Mouse (Mus musculus) embryo, embryonic 9.5 days (tissue): Measurements from ENCODE around the gene Ccdc87.
"Not testable (repeated sequence)": the region's sequence is repeated elsewhere in the genome, so short reads cannot be mapped to it uniquely, and the experiment has no call there.

Source experiments
- DNase-seq: peaks from one replicate; pipeline ENCODE4 v3.0.0-alpha.2; 2017; ENCODE audit errors: extremely low spot score

Ccdc87 gene

DNA sequence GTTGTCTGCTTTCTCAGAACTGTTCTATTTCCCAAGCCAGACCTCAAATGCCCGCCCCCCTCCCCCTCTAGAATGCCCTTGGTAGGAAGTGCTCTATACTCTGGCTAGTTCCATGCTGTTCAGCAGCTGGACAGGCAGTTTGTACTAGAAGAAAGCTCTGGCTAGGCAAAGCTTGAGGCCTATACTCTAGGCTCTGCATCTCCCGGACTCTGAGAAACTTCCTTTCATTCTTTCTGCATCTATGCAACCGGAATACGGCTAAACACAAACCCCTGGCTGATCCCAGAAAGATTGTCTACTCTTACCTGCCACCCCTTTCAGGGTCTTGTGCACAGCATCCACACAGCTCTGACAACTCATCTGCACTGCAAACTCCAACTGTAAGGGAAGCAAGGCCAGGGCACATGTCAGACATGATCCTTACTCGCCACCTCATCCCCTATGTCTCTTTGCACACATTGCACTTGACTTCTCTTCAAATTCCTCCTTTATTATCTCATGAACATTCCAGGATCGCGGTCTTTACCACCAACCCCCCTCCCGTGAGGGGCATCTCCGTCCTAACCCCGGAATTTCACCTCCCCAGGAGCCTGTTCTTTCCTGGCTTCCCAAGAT lies 533 bp upstream of the Ccdc87 start:
- DNase-seq, result no peak

DNA sequence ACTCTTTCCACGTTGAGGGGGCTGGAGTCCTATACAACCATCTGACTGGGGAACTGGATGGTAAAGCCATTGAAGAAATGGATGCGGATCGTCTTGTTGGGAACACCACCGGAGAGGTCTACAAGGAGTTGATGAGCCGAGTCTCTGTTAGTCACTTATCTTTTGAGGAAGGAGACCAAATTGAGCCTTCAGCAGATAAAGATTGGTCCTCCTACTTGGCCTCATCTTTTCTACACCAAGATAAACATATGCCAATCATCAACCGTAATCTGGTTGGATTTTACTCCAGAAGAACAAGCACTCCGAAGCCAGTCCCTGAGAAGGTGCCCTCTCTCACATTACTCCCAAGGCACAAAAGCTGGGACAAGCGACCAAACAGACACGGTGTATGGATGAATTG lies 1.7 kb downstream of the Ccdc87 start:
- DNase-seq, result no peak

DNA sequence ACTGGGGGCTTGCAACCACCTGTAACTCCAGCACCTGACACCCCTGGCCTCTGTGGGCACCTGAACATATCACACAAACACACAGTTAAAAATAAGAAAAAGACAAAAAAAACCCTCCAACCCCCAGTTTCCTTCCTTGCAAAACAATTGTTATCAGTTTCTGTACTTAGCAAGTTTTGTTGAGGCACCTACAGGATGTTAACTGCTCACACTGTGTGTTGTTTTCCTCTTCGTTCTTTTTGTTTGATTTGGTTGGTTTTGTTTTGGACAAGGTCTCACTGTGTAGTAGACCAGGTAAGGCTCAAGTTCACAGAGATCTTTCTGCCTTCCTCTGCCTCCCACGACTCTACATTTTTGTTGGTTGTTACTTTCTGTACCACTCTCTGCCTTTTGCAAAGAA lies 3.4 kb downstream of the Ccdc87 start:
- no peak for DNase-seq

DNA sequence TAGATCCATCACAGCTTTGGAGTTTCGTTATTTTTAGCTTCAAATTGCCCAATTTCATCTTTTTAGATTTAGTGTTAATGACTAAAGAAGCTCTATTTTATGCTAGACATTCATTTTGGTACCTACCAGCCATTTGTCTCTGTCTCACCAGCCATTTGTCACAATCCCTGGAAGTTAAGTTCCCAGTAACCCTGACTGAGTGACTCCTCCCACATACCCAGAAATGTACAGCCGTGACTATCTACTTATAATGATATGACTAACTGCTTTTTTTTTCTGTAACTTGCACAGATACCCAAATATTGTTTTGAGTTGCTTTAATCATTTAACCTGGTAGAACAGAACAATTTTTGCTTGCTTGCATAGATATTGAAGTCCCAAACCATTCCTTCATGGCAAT lies 6.7 kb downstream of the Ccdc87 start:
- no peak for DNase-seq

DNA sequence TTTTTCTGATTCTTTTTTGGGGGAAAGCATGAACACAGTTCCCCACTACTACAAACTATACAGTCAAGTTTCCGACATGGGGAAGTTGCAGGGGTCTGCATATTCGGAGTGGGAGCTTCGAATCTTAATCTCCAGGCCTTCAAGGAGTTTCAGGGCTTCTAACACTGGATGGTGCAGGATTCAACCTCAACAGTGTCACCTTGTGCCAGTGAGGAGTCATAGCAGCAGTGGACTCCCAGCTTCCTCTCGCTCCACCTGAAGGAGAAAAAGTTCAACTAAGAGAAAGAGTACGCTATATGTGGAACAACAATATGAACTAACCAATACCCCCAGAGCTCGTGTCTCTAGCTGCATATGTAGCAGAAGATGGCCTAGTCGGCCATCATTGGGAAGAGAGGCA lies 8.3 kb downstream of the Ccdc87 start:
- DNase-seq, result no peak

DNA sequence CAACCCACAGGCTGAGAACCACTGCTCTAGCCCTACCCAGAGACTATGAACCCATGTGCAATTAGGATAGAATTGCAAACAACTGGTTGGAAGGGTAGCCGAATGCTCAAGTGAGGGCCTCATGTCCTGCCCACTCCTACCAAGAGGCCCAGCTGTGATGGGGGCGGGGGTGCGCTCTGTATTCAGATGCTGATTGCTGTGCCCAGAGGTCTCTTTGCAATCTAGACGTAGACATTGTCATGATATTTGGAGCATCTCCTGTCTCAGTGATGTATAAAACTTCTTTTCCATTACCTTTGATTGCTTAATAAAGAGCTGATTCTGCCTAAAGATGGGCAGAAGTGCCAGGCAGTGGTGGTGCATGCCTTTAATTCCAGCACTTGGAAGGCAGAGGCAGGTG lies 10.6 kb downstream of the Ccdc87 start:
- no peak for DNase-seq

DNA sequence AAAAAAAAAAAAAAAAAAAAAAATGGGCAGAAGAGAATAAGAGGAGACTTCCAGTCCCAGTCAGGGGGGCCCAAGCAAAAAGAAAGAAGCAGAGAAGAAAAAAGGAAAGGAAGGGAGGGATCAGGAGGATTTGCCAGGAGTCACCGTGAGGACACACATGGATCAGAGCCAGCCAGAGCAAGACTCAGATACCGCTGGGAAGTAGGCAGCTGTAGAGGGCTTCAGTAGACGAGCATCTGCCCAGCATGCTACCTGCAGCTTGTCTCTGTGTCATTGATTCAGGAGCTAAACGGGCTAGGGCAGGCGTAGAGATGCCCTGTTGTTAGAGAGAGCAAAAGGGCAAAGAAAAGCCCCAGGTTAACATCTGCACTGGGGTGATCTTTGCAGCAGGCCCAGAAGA lies 11.1 kb downstream of the Ccdc87 start:
- no peak for DNase-seq

DNA sequence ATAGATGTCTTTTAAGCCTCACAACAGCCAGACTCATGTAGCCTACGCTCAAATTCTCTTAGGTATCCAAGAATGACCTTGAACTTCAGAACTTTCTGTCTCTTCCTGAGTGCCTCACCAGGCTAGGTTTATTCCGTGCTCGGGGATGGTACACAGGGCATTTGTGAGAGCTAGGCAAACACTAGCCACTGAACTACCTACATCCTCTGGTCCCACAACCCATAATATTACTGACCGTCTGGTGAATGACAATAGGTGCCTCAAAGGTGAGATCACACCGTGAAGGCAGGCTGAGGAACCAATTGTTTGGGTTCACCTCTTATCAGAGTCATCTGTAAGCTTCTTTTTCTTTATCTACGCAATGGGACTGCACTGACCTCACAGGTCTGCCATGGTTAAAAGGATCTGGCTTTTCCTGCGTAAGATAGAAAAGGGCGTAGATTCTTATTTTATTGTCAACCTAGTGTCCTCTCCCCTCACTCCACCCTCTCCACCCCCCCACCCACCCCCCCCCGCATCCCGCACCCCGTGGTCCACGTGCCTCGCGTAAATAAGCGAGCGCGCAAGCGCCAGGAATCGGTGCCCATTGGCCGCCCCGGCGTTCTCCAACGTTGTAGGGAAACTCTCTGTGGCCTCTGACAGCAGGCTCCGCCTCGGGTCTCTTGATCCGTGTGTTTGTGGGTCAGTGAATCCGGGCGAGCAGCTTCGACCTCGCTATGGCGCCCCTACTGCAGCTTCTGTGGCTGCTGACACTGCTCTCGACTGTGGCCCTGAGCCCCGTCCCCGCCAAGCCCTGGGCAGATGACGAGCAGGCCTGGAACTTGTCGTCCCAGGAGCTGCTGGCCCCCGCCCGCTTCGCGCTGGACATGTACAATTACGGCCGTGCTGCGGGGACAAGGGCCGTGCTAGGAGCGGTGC lies 15.6 kb downstream of the Ccdc87 start, which contains the start of gene Ctsf:
TSS of gene Ctsf (plus strand) at position 579 of the 918 bp plus-strand sequence.
- DNase-seq, result peak; percentile 85

DNA sequence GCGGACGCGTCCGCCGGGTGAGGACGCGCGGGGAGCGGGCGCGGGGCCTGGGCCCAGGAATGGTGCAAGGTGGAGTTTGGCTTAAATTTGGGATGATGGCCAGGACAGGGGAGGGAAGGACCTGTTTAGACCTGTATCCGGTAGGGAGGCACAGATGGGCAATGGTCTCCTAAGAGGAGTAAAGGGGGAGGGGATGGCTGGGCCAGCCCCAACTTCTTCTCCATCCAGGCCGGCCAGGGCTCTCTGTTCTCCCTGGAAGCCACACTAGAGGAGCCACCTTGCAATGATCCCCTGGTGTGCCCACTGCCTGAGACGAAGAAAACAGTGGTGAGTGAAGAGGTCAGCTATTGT lies 16.3 kb downstream of the Ccdc87 start:
- no peak for DNase-seq

DNA sequence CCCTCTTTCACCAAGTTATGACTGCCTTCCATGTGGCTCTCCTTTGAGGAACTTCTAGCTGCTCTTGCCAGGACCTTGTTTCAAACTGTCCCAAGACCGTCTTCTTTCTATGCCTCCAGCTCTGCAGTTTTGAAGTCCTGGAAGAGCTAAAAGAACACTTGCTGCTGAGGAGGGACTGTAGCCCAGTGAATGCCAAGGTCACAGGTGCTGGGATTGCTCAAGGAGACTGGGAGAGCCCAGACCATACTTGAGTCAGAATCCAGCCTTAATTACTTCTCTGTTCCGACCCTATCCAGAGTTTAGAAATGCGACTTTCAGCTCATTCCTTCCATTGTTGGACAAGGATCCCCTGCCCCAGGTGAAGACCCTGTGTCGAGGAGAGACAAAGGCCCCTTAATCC lies 16.8 kb downstream of the Ccdc87 start:
- DNase-seq, result no peak

DNA sequence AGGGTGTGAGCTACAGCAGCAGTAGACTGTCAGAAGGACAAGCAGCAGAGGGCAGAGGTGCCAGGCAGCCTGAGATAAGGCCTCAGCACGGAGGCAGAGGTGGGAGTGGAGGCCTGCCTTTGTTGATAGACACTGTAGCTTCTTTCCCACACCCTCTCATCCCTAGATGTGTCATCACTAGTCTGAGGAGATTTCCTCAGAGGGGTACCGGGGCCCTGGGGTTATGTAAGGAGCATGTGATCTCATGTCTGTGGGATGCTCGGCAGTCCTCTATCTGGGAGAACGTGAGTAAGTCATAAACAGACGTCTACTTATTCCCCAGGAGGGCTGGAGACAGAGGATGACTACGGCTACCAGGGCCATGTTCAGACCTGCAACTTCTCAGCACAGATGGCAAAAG lies 19.9 kb downstream of the Ccdc87 start:
- no peak for DNase-seq

DNA sequence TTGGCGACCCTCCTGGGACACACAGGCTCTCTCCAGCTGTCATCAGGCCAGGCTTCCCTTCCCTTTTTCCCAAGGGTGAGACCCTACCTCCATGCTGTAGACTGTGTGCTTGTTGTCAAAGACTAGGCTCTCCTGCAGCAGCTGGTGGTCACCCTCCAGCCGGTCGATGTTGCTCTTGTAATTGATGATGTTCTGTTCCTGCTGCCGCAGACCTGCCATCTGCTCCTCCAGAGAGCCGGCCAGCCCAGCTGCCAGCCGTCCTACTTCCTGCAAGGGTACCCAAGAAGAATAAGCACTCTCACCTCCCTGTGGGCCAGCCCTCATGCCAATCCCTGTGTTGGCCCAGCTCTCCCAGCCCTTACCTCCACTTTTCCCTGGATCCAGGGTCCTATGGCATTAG lies 23.9 kb downstream of the Ccdc87 start:
- DNase-seq, result no peak

DNA sequence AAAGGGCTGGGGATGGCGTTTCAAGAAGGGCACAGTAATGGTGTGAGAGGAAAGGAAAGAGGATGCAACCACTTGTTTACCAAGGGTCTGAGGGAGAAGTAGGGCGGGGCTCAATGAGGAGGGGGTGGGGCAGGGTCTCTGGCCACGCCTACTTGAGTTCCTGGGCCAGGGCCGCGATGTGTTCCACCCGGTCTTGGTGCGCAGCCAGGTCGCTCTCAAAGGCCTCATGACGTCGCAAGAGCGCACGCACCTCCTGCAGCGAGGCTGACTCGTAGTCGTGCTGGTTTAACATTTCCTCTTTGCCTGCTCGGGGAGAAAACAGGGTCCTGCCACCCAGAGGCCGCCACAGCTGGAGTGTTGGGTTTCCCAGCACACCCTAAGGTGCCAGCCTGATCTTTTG lies 26.0 kb downstream of the Ccdc87 start:
- peak; percentile 17 for DNase-seq

DNA sequence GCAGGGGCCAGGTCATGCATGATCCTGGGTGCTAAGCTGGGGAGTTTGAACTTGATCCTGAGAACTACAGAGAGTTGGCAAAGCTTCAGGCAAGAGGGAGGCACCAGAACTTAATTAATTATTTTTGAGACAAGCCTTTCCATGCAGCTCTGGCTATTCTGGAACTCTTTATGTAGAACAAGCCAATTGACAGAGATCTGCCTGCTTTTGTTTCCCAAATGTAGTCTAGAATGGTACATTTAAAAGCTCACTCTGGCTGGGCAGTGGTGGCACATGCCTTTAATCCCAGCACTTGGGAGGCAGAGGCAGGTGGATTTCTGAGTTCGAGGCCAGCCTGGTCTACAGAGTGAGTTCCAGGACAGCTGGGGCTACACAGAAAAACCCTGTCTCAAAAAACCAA lies 35.4 kb downstream of the Ccdc87 start:
- DNase-seq, result not testable (repeated sequence)

DNA sequence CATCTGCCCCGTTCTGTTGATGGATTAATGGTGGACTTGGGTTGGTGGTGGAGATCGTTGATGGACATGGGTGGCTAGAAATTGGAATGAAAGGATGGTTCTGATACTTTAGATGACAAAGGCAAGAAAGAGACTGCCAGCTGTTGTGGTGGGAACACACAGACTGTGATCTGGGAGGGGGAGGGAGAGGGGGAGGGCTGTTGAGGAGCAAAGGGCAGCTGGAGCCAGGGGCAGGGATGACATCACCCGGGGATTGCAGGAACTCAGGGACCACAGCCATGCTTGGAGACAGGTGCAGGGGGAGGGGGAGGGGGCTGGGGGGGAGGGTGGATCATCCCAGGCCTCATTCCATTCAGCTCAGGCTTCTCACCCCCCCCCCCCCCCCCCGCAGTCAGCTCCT lies 37.1 kb downstream of the Ccdc87 start:
- no peak for DNase-seq

DNA sequence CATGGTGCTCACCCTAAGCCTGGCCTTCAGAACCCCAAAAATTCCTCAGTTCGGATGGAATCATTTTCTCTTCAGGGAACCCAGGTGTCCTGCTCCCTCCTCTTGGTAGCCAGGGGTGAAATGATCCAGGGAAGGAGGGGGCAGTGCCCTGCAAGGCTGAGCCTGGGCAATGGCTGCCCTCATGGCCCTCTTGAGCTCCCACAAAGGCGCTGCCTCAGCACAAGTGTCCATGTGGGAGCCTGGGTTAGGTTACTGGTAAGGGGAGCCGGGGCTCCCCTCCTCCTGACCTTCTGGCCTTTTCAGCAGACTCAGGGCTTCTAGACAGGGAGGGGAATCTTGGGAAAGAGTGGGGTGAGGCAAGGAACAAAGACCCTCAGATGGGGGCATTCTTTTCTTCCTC lies 37.6 kb downstream of the Ccdc87 start:
- DNase-seq, result no peak

DNA sequence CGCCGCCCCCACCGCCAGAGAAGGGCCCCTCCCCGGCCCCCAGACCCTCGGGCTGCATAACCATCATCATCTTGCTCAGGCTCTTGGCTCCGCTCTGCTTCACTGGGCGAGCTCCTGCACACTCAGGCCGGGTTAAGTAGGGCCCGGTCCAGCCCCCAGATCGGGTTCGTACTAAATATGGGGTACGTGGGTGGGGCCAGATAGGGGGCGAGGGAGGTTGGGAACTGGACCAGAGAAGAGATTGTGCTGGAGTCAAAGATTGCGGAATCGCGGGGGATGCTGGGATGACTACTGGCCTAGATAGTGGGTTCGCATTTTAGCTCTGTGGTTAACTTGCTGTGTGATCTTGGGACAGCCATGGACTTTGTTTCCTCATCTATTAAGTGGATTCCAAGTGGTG lies 38.6 kb downstream of the Ccdc87 start, which contains the start of gene Actn3:
TSS of gene Actn3 (minus strand) at position 125 of the 400 bp plus-strand sequence.
- DNase-seq, result no peak

DNA sequence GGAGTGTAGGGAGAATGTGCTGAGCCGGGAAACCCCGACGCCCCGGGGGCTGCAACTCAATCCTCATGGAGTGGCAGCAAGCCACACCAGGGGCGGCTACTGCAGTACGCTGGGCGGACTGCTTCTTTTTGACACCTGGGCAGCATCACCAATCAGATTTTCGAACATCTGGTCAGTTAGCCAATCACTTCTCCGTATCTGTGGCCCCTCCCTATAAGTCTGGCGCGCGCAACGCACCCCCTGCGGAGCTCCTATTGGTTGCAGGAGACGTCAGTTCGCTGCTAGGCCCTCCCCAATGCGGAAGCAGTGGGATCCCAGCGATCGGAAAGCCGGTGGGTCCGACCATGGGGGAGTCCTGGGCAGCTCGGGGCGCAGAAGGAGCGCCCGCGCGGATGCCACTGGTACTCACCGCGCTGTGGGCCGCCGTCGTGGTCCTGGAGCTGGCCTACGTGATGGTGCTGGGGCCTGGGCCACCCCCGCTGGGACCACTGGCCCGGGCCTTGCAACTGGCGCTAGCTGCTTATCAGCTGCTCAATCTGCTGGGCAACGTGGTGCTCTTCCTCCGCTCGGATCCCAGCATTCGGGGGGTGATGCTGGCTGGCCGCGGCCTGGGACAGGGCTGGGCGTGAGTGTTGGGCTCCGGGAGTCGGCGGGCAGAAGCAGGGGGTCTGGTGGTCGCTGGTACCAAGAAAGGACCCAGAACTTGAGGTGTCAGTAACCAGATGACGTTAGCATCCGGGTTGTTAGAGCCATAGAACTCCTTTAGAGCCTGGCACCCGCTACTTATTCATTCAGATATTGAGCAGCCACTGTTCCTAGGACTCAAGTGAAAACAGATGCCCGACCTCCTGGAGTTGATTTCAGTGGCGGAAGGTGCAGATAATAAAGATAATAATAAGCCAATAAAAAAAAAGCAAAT lies 39.5 kb downstream of the Ccdc87 start, which contains the start of gene Zdhhc24:
TSS of gene Zdhhc24 (plus strand) at position 264 of the 919 bp plus-strand sequence.
- peak; percentile 98 for DNase-seq

DNA sequence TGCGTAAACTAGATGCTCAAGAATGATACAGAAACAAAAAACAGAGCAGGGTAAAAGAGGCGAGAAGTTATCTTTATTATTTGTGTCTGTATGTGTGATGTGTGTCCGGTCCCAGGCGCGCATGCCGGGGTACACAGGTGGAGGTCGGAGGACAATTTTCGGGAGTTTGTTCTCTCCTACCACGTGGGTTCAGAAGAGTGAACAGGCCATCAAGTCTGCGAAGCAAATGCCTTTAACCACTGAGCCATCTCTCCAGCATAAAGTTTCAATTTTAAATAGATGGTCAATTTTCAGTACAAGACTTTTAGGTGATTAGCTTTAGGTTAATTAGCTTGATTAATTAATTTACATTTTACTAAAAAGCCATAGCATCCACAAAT lies 40.1 kb downstream of the Ccdc87 start:
- DNase-seq, result no peak

DNA sequence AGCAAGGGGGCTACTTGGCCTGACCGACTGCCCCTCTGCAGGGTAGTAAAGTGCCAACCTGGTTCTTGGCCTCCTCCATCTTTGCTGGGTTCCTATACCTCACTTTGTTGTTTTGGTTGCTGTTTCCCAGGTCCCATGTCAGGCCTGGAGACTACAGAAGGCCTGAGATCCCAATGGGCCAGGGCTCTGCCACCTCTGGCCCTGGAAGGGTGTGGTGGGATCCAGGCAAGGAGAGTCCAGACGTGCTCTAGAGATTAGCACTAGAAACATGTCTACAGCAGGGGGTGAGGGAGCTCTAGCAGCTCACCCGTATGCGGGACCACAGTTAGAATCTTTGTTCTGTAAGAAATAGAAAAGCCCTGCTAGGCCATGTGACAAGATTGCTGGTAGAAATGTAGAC lies 44.8 kb downstream of the Ccdc87 start:
- DNase-seq, result no peak

DNA sequence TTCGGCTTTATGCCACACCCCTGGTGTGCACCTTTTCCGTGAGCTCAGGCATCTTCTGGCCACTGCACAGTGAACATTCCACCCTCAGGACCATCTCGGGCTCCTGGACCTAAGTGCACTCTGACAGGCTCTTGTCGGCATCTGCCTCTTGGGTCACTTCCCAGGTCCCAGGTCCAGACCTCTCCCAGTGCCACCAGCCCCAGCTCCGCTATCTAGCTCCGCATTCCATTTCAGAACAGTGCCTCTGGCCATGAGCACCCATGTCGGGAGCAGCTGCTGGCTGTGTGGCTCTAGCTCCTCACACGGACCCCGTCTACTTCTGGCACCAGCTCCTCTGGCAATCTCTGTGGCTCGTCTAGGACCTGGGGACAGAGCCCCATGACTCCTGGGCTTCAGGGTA lies 50.6 kb downstream of the Ccdc87 start:
- DNase-seq, result no peak

DNA sequence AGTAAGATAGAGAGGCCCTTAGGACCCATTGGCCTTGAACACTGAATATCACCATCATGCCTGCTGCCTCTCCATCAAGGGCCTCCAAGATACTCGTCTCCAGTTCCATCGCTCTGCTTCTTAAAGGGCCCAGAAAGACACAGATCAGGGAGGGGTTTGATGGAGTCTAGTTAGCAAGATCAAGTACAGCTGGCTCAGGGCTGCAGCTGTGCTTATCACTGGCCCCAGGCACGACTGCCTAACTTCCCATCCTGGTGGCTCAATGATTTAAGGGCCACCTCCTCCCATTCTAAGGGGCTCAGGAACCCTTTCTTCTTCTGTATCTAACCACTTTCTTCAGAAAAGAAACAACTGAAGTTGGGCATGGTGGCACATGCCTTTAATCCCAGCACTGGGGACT lies 52.6 kb downstream of the Ccdc87 start:
- no peak for DNase-seq
